ENCODE assay signal across 14 mouse cellular contexts in the genomic region with DNA sequence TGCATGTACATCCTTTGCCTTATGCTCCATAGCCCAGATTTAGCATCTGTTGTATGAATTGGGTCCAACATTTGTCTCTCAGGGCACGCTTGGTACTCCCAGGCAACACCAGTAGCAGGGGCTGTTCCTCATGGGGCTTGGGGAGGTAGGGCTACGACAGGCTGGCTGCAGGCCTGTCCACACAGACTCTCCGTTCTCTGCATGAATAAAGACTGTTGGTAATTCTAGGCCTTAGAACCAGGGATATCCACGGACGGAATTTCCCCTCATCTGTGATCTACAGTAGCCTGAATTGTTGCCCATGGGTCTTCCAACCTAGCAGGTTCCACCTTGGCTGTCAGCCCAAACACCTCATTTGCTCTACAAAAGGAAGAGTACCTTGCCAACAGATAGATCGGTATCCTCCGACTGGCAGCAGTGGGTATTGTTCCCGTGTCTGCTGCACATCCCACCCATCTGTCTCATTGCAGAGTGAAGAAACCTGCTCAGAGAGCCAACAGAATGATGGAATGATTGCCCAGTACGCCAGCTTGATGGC. TPM values are rescaled to one million over a fixed set of nuclear protein-coding genes. Genes with fewer than 3 reads are reported as not detected.
DNase-seq lines count a peak whose midpoint lies in the region; ATAC-seq and TF ChIP-seq lines count a peak whose summit lies in the region.
"Had no signal": no experiment of that assay in that cellular context is flagged by ENCODE, and none has a peak within 500 bp of the region (broad histone marks: within the 10 kb centered on the region; RNA-seq: fewer than 3 reads in every experiment).

No protein-coding gene starts in this region.

- peak; percentile 90 for ATAC-seq in hindbrain, postnatal 0 days
- no peak for ATAC-seq in hindbrain, embryonic 12.5 days (ENCODE audit: low FRiP score)
- no peak for ATAC-seq in kidney, embryonic 16.5 days (ENCODE audit: low FRiP score, low TSS enrichment)
- ATAC-seq: midbrain, embryonic 16.5 days had no signal

- H3K4me2 ChIP-seq in hindbrain, postnatal 0 days (ENCODE audit: low read depth, low read length): no peak overlapping the region
- no peak overlapping the region for H3K4me2 ChIP-seq in hindbrain, embryonic 12.5 days (replicated peaks)
- H3K4me2 ChIP-seq in kidney, embryonic 16.5 days (replicated peaks; ENCODE audit: low read depth, low read length): no peak overlapping the region
- H3K4me2 ChIP-seq: heart, embryonic 13.5 days; liver, embryonic 13.5 days had no signal

- peak overlapping the region; percentile 63; the same call in 1 of the 2 replicates for H3K27ac ChIP-seq in hindbrain, postnatal 0 days
- H3K27ac ChIP-seq in hindbrain, embryonic 12.5 days: no peak overlapping the region
- no peak overlapping the region for H3K27ac ChIP-seq in kidney, embryonic 16.5 days (ENCODE audit: low read length)
- H3K27ac ChIP-seq: heart, embryonic 13.5 days; liver, embryonic 13.5 days had no signal

- no peaks in the 10 kb centered on the region for H3K27me3 ChIP-seq in hindbrain, postnatal 0 days (ENCODE audit: insufficient read depth, low read length)
- no peaks in the 10 kb centered on the region for H3K27me3 ChIP-seq in hindbrain, embryonic 12.5 days
- H3K27me3 ChIP-seq in kidney, embryonic 16.5 days (ENCODE audit: insufficient read depth, low read length): no peaks in the 10 kb centered on the region

- no peak overlapping the region for H3K4me3 ChIP-seq in hindbrain, postnatal 0 days (ENCODE audit: low read length)
- H3K4me3 ChIP-seq in hindbrain, embryonic 12.5 days: no peak overlapping the region
- no peak overlapping the region for H3K4me3 ChIP-seq in kidney, embryonic 16.5 days (ENCODE audit: low read length)
- H3K4me3 ChIP-seq: heart, embryonic 13.5 days; liver, embryonic 13.5 days had no signal

- no peaks in the 10 kb centered on the region for H3K36me3 ChIP-seq in hindbrain, postnatal 0 days (ENCODE audit: insufficient read depth, low read length)
- H3K36me3 ChIP-seq in hindbrain, embryonic 12.5 days: no peaks in the 10 kb centered on the region
- H3K36me3 ChIP-seq in kidney, embryonic 16.5 days (ENCODE audit: insufficient read depth, low read length): no peaks in the 10 kb centered on the region
- H3K36me3 ChIP-seq: heart, embryonic 13.5 days; liver, embryonic 13.5 days had no signal

- intact Hi-C loops in left cerebral cortex, postnatal 10 days (cut with DNase I): no loop called here

- H3K9me3 ChIP-seq in hindbrain, postnatal 0 days (ENCODE audit: low read length): no peaks in the 10 kb centered on the region
- H3K9me3 ChIP-seq in hindbrain, embryonic 12.5 days (replicated peaks): no peaks in the 10 kb centered on the region
- no peaks in the 10 kb centered on the region for H3K9me3 ChIP-seq in kidney, embryonic 16.5 days (ENCODE audit: low read length)
- H3K9me3 ChIP-seq: G1E; heart, embryonic 13.5 days; liver, embryonic 13.5 days had no signal

- no peaks in the 10 kb centered on the region; the same call in 1 of the 2 replicates for H3K4me1 ChIP-seq in hindbrain, postnatal 0 days (ENCODE audit: insufficient read depth, low read length)
- peaks cover 2% of the 10 kb centered on the region for H3K4me1 ChIP-seq in hindbrain, embryonic 12.5 days
- no peaks in the 10 kb centered on the region for H3K4me1 ChIP-seq in kidney, embryonic 16.5 days (ENCODE audit: insufficient read depth, low read length)

- H3K9ac ChIP-seq in hindbrain, postnatal 0 days (replicated peaks; ENCODE audit: low read length): no peak overlapping the region
- H3K9ac ChIP-seq in hindbrain, embryonic 12.5 days: no peak overlapping the region
- no peak overlapping the region for H3K9ac ChIP-seq in kidney, embryonic 16.5 days (replicated peaks; ENCODE audit: low read length)
- H3K9ac ChIP-seq: heart, embryonic 13.5 days; liver, embryonic 13.5 days had no signal

- TF ChIP-seq CTCF in hindbrain, postnatal 0 days (IDR thresholded peaks at IDR 0.05; ENCODE audit: low read depth): peak; percentile 38

- 62% methylated on average over 9 of the region's 9 CpGs for WGBS in hindbrain, postnatal 0 days
- WGBS in hindbrain, embryonic 12.5 days: 90% methylated on average over 9 of the region's 9 CpGs
- WGBS in kidney, embryonic 16.5 days: 91% methylated on average over 9 of the region's 9 CpGs

- peak; percentile 78 for DNase-seq in hindbrain, postnatal 0 days (ENCODE audit: low spot score)
- peak; percentile 83 for DNase-seq in cerebellum, adult 9-10 months
- DNase-seq in layer of hippocampus, adult 11-12 months (ENCODE audit: low spot score): peak; percentile 46
- peak; percentile 56 to 58 for DNase-seq in layer of hippocampus, postnatal 36 days
- DNase-seq in left cerebral cortex, postnatal 10 days (ENCODE audit: extremely low spot score in 1 of 2, low spot score in 2 of 2): no peak
- DNase-seq: adrenal gland, adult 2 months; kidney, postnatal 4 days; liver, embryonic 13.5 days; right cerebral cortex, postnatal 14 days had no signal

RNA-seq across cellular contexts. Expression of gene Ezr, which starts 7.1 kb away (rescaled TPM):
- 44.7 and 52.6 TPM in 2 replicates for total RNA-seq in hindbrain, postnatal 0 days (2014; rRNA removed)
- 62.4 and 72.7 TPM in 2 replicates for polyA plus RNA-seq in hindbrain, postnatal 0 days (2015; fragmentation: Nextera tagmentation; extraction: Ambion mirVana)
- polyA plus RNA-seq in hindbrain, embryonic 12.5 days (2016; fragmentation: Nextera tagmentation; extraction: Ambion mirVana): 97.9 and 103 TPM in 2 replicates
- 10 to 100 TPM; 41.7 to 50.5 TPM for total RNA-seq in layer of hippocampus, postnatal 36 days (2021)
- 10 to 100 TPM; 23.8 to 39.2 TPM for total RNA-seq in left cerebral cortex, postnatal 10 days (2021)
- polyA plus RNA-seq in kidney, embryonic 16.5 days (2015; fragmentation: Nextera tagmentation; extraction: Ambion mirVana): 240 and 248 TPM in 2 replicates

Comparison
In these comparisons a context has a peak if more than half of its experiments do, and no peak if none do; other contexts are left out.
1. DNase-seq: peak in hindbrain, postnatal 0 days (single experiment), cerebellum, adult 9-10 months (single experiment), layer of hippocampus, adult 11-12 months (single experiment) and layer of hippocampus, postnatal 36 days (2 of 2); none in left cerebral cortex, postnatal 10 days (0 of 2).